Mouse (Mus musculus): Measurements from ENCODE around the gene Spag6. TPM values are rescaled to one million over a fixed set of nuclear protein-coding genes. Genes with fewer than 3 reads are reported as not detected.

The Spag6 gene
- polyA plus RNA-seq, 1 experiment: 0.41 TPM

DNA sequence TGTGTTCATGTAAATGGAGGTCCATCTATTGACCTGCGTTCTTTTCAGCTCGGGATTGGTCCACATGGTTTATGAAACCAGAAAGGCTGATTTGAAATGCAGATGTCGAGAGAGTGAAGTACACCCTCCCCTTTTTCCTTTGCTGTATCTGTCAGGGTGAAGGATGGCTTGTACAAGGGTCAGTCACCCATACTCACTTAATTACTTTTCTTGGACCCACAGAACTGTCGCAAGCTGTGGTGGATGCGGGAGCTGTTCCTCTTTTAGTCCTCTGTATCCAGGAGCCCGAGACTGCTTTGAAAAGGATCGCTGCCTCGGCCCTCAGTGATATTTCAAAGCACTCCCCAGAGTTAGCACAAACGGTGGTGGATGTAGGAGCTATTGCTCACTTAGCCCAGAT is 37.9 kb downstream of the Spag6 start:
- Histone ChIP-seq H3K27ac (ENCODE audit: insufficient read depth, low read depth, low read length) (no peak overlapping the region), H3K4me1 (ENCODE audit: control insufficient read depth, insufficient read depth, insufficient read length, low read length) (no peaks in the 10 kb centered on the region), H3K27me3 (ENCODE audit: control insufficient read depth, insufficient read depth, low read length) (no peaks in the 10 kb centered on the region), H3K4me3 (ENCODE audit: low read depth, low read length) (no peak overlapping the region), H3K36me3 (ENCODE audit: control insufficient read depth, insufficient read depth, low read length) (no peaks in the 10 kb centered on the region)
- TF ChIP-seq CTCF (IDR thresholded peaks at IDR 0.05; ENCODE audit: extremely low read depth, insufficient read length, insufficient replicate concordance, low read depth, low read length): no peak
- WGBS: 67% methylated on average over 9 of the region's 9 CpGs

DNA sequence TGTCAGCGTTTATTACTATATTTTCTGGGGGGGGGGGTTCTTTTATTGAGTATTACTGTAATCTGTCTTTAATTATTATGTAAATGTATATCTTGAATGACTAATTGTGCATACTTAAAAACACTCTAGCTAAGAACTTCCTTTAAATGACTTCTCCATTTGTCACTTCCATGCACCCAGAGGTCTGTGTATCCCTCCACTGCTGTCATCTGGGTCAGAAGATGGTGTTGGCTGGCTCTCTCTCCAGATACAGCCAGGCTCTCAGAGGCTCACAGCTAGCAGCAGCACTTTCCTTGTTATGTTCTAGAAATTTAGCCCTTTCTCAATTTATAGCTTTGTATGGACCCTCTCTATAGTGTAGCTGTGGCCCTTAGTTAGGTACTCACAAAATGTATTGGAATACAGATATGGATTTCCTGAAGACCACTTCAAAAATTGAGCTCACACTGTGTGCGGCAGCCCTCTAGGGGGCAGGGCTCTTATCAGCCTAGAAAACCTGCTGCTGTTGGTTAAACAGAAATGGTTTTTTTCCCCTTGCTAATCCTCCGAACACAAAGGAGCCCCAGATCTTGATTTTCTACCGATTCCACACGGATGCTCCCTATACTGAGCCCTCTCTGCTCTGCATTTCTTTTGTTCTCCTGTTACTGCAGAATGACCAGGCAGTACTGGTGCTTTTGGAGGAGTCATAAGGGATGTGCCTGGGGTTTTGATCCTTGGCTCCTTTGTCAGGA is 40.7 kb downstream of the Spag6 start:
- no peaks in the 10 kb centered on the region for H3K36me3 ChIP-seq (ENCODE audit: control insufficient read depth, insufficient read depth, low read length)
- H3K4me1 ChIP-seq (ENCODE audit: control insufficient read depth, insufficient read depth, insufficient read length, low read length): 0 out of 2 replicates have a peak, but pooled peaks cover 4% of the 10 kb centered on the region
- 48% methylated on average over 5 of the region's 5 CpGs for WGBS
- H3K4me3 ChIP-seq (ENCODE audit: low read depth, low read length): no peak overlapping the region
- TF ChIP-seq POLR2A (IDR thresholded peaks at IDR 0.05; ENCODE audit: low read depth, low read length) (no peak), CTCF (IDR thresholded peaks at IDR 0.05; ENCODE audit: extremely low read depth, insufficient read length, insufficient replicate concordance, low read depth, low read length) (no peak)
- H3K27me3 ChIP-seq (ENCODE audit: control insufficient read depth, insufficient read depth, low read length): no peaks in the 10 kb centered on the region
- H3K27ac ChIP-seq (ENCODE audit: insufficient read depth, low read depth, low read length): no peak overlapping the region

DNA sequence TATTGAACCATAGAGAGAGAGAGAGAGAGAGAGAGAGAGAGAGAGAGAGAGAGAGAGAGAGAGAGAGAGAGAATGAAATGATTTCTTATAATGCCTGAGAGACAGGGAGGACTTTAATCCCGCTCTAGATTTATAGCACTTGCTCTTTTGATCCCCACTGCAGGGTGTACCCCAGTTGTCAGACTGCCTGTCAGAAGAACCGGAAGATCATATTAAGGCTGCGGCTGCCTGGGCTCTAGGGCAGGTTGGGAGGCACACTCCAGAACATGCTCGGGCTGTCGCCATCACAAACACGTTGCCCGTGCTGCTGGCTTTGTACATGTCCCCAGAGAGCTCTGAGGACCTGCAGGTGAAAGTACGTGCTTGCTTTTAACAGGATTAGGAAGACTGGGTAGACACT is 43.2 kb downstream of the Spag6 start:
- Histone ChIP-seq H3K4me3 (ENCODE audit: low read depth, low read length) (peak overlapping the region; percentile 13), H3K27ac (ENCODE audit: insufficient read depth, low read depth, low read length) (no peak overlapping the region), H3K36me3 (ENCODE audit: control insufficient read depth, insufficient read depth, low read length) (no peaks in the 10 kb centered on the region), H3K4me1 (ENCODE audit: control insufficient read depth, insufficient read depth, insufficient read length, low read length) (0 out of 2 replicates have a peak, but pooled peaks cover 4% of the 10 kb centered on the region), H3K27me3 (ENCODE audit: control insufficient read depth, insufficient read depth, low read length) (no peaks in the 10 kb centered on the region)
- no peak for TF ChIP-seq POLR2A (IDR thresholded peaks at IDR 0.05; ENCODE audit: low read depth, low read length)
- TF ChIP-seq CTCF (IDR thresholded peaks at IDR 0.05; ENCODE audit: extremely low read depth, insufficient read length, insufficient replicate concordance, low read depth, low read length): no peak
- WGBS: 38% methylated on average over 8 of the region's 8 CpGs

DNA sequence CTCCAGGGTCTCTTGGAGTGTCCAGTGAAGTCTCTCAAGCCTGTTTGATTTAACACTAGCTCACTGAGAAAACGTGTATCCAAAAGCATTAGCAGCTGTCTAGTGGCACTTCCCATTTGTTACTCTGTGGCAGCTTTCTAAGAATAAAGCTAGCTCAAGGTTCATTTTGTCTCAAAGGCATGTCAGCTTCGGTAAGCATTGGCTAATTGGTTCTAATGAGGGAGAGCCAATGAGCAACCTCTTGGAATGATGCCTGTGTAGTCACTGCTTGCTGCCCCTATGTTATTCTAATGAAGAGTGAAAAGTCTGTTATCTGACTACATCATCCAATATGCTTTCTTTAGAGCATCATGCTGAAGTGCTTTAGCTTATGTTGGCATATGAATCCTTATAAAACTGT is 45.4 kb downstream of the Spag6 start:
- H3K4me3 ChIP-seq (ENCODE audit: low read depth, low read length): no peak overlapping the region
- H3K27me3 ChIP-seq (ENCODE audit: control insufficient read depth, insufficient read depth, low read length): no peaks in the 10 kb centered on the region; the same call in 1 of the 2 replicates
- H3K4me1 ChIP-seq (ENCODE audit: control insufficient read depth, insufficient read depth, insufficient read length, low read length): 0 out of 2 replicates have a peak, but pooled peaks cover 4% of the 10 kb centered on the region
- H3K36me3 ChIP-seq (ENCODE audit: control insufficient read depth, insufficient read depth, low read length): no peaks in the 10 kb centered on the region
- TF ChIP-seq POLR2A (IDR thresholded peaks at IDR 0.05; ENCODE audit: low read depth, low read length): no peak
- TF ChIP-seq CTCF (IDR thresholded peaks at IDR 0.05; ENCODE audit: extremely low read depth, insufficient read length, insufficient replicate concordance, low read depth, low read length): no peak
- no peak overlapping the region for H3K27ac ChIP-seq (ENCODE audit: insufficient read depth, low read depth, low read length)
- WGBS: 55% methylated on average over 2 of the region's 2 CpGs

DNA sequence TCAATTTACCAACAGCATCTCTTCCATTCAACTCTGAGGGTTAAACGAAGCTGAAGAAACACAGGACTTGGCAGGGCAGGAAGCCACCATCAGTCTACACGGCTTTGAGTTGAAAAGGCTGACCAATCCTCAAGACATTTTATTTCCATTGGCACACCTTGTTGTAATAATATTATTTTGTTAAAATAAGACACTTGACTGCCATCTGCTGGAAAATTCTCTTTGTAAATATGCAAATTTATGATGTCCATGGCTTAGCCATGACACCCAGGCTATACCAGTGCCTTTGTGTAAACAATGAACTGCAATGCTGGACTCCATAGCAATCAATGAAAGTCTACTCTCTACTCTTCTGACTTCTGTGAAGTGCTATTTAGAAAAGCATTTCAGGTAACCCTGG is 62.3 kb downstream of the Spag6 start:
- no peaks in the 10 kb centered on the region for H3K27me3 ChIP-seq (ENCODE audit: control insufficient read depth, insufficient read depth, low read length)
- no peak overlapping the region for H3K4me3 ChIP-seq (ENCODE audit: low read depth, low read length)
- no peaks in the 10 kb centered on the region for H3K4me1 ChIP-seq (ENCODE audit: control insufficient read depth, insufficient read depth, insufficient read length, low read length)
- no peak overlapping the region for H3K27ac ChIP-seq (ENCODE audit: insufficient read depth, low read depth, low read length)
- 51% methylated on average over 2 of the region's 2 CpGs for WGBS
- 0 out of 2 replicates have a peak, but pooled peaks cover 5% of the 10 kb centered on the region for H3K36me3 ChIP-seq (ENCODE audit: control insufficient read depth, insufficient read depth, low read length)
- no peak for TF ChIP-seq POLR2A (IDR thresholded peaks at IDR 0.05; ENCODE audit: low read depth, low read length)
- TF ChIP-seq CTCF (IDR thresholded peaks at IDR 0.05; ENCODE audit: extremely low read depth, insufficient read length, insufficient replicate concordance, low read depth, low read length): no peak

DNA sequence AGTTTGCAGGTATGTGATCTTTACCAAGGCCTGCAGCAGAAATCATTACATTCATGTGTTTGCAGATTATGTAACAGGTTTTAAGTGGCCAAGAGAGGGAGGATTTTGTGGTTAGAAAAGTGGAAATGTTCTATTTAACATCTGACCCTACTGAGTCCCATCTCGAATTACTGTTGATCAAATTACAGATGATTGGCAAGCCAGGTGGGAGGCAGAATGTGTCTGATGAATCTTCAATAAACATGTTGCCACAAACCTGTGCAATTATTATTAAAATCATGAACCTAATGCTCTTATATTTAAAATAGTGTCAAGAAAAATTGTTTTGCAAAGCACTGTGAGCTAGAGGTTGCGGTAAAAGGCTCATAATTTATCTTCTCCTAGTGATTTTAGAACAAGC is 71.0 kb downstream of the Spag6 start:
- no peaks in the 10 kb centered on the region for H3K4me1 ChIP-seq (ENCODE audit: control insufficient read depth, insufficient read depth, insufficient read length, low read length)
- H3K36me3 ChIP-seq (ENCODE audit: control insufficient read depth, insufficient read depth, low read length): no peaks in the 10 kb centered on the region
- H3K27ac ChIP-seq (ENCODE audit: insufficient read depth, low read depth, low read length): no peak overlapping the region
- no peaks in the 10 kb centered on the region for H3K27me3 ChIP-seq (ENCODE audit: control insufficient read depth, insufficient read depth, low read length)
- WGBS: 75% methylated on average over 2 of the region's 2 CpGs
- TF ChIP-seq POLR2A (IDR thresholded peaks at IDR 0.05; ENCODE audit: low read depth, low read length) (no peak), CTCF (IDR thresholded peaks at IDR 0.05; ENCODE audit: extremely low read depth, insufficient read length, insufficient replicate concordance, low read depth, low read length) (no peak)
- no peak overlapping the region for H3K4me3 ChIP-seq (ENCODE audit: low read depth, low read length)

DNA sequence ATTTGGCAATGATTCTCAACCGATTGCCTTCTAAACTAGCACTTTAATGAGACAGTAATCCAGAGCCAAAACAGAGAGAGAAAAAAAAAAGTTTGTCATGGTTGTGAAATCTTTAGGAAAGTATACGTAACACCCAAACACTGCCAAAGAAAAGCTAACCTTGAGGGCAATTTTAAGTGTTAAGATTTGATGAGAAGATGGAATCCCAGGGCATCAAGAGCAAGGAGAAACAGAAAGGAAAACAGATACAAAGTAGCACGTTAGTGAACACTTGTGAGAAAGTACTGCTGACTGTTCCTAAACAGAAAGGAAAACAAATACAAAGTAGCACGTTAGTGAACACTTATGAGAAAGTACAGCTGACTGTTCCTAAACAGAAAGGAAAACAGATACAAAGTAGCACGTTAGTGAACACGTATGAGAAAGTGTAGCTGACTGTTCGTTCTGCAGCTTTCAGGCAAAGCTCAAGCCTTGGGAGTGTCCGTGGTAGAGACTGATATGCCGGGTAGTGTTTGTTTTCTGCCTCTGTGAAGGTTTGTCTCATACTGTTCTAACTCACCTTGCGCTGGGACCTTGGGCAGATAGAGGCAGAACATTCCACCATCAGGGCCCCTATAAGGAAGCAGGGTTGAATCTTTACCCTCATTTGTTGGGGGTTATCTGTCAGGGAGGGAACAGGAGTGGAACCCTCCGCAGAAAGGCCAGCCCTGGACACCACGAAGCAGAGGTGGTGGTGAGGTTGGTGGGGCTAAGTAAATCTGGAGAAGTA is 71.8 kb downstream of the Spag6 start:
- 5% methylated on average over 12 of the region's 12 CpGs for WGBS
- peak overlapping the region; percentile 50 for H3K4me3 ChIP-seq (ENCODE audit: low read depth, low read length)
- TF ChIP-seq CTCF (IDR thresholded peaks at IDR 0.05; ENCODE audit: extremely low read depth, insufficient read length, insufficient replicate concordance, low read depth, low read length) (no peak), POLR2A (IDR thresholded peaks at IDR 0.05; ENCODE audit: low read depth, low read length) (no peak)

More for the DNA sequence above, 71.8 kb downstream of the Spag6 start:
- H3K27me3 ChIP-seq (ENCODE audit: control insufficient read depth, insufficient read depth, low read length): no peaks in the 10 kb centered on the region
- no peaks in the 10 kb centered on the region for H3K36me3 ChIP-seq (ENCODE audit: control insufficient read depth, insufficient read depth, low read length)
- peak overlapping the region; percentile 98 for H3K27ac ChIP-seq (ENCODE audit: insufficient read depth, low read depth, low read length)
- no peaks in the 10 kb centered on the region for H3K4me1 ChIP-seq (ENCODE audit: control insufficient read depth, insufficient read depth, insufficient read length, low read length)

All from small intestine, adult 2 months (tissue).